Mouse (Mus musculus): ENCODE results near the gene Kcnj14. TPM values are rescaled to one million over a fixed set of nuclear protein-coding genes. Genes with fewer than 3 reads are reported as not detected.

Gene Kcnj14
- 16.6 TPM for polyA plus RNA-seq (2021)

GRCm38 (mm10) chr7:45824598-45824997, at the start of gene Kcnj14:
Kcnj14 (minus strand) TSS chr7:45824782.
- no peak for TF ChIP-seq CTCF (IDR thresholded peaks at IDR 0.05)
- DNase-seq (ENCODE audit: low read depth, low spot score) (no peak), ATAC-seq (peak; percentile 9)
- ChIA-PET POLR2A (no interaction called here), CTCF (no interaction called here)
- H3K27me3 ChIP-seq = no peaks in the 10 kb centered on the region
- in situ Hi-C loops (cut with MboI; ENCODE audit: low pct_unique_long_range_greater_than_20kb) = no loop called here

DNA sequence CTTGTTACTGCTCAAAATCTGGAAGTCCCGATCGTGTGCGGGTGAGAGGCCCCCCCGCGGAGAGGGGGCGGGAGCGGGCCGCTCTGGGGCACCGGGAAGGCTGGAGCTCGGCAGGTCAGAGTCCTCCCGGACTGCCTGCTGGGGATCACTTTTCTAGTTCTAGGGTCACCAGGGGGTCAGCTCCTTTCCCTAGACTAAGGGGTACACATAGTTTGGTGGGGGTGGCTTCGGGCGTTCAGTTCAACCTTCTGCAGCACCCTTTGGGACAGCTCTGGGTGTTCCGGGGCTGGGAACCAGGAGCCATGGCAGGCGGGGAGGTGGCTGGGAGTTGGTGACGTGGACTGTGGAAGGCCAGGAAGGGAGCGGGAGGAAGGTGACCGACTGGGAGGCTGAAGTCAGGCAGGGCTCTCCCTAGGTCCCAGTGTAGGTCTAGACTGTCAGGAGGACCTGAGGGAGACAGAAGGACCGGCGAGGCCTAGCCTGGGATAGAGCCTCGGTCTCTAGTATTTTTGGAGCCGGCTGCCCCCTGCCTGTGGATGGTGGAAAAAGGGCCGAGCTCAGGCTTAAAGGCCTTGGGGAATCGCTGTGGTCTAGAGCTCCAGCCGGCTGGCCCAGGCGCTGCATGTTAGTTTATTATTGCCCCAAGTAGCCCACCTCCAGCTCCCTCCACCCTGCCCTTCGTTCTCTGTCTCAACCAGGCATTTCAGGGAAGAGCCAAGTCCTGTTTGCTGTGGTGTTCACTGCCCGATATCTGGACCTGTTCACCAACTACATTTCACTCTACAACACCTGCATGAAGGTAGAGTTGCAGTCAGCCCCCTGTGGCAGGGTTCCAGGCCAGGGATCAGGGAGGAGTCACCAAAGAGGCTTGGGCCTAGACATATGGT, 48.7 kb upstream of the Kcnj14 start:
- CTCF ChIA-PET = interaction anchor here (0.7 to 2.0 kb wide), 17 partner anchors 10 to 136 kb away, joined by 3 to 10 read pairs (median 4); no protein-coding TSS in a partner anchor
- TF ChIP-seq CTCF (IDR thresholded peaks at IDR 0.05) = no peak
- DNase-seq (ENCODE audit: low read depth, low spot score) (peak; percentile 27), ATAC-seq (peak; percentile 46)
- in situ Hi-C loops (cut with MboI; ENCODE audit: low pct_unique_long_range_greater_than_20kb) = loop anchor here (5.0 to 25.0 kb wide), 2 partner anchors 54 to 139 kb away; no protein-coding TSS in a partner anchor
- peaks cover 5% of the 10 kb centered on the region for H3K27me3 ChIP-seq
- POLR2A ChIA-PET = interaction anchor here (0.7 to 1.7 kb wide), 9 partner anchors 11 to 140 kb away, joined by 3 to 6 read pairs (median 5); partner anchors contain the start of gene Cyth2

GRCm38 (mm10) chr7:45872624-45873023, 48.0 kb upstream of the Kcnj14 start, which contains the start of gene Kdelr1:
Kdelr1 (plus strand) TSS chr7:45872772.
- TF ChIP-seq CTCF (IDR thresholded peaks at IDR 0.05) = no peak
- POLR2A ChIA-PET = interaction anchor here (0.7 to 1.3 kb wide), 5 partner anchors 11 to 140 kb away, joined by 3 to 6 read pairs (median 3); partner anchors contain the start of gene Cyth2
- CTCF ChIA-PET = interaction anchor here (0.7 to 2.0 kb wide), 18 partner anchors 10 to 135 kb away, joined by 3 to 10 read pairs (median 4); partner anchors contain the start of gene Cyth2

GRCm38 (mm10) chr7:45870282-45871058, 45.9 kb upstream of the Kcnj14 start:
- ATAC-seq (no peak), DNase-seq (ENCODE audit: low read depth, low spot score) (no peak)
- TF ChIP-seq CTCF (IDR thresholded peaks at IDR 0.05) = no peak
- in situ Hi-C loops (cut with MboI; ENCODE audit: low pct_unique_long_range_greater_than_20kb) = loop anchor here (5.0 to 25.0 kb wide), 2 partner anchors 57 to 142 kb away; no protein-coding TSS in a partner anchor
- H3K27me3 ChIP-seq = peaks cover 5% of the 10 kb centered on the region
- CTCF ChIA-PET = no interaction called here
- POLR2A ChIA-PET = no interaction called here

More at GRCm38 (mm10) chr7:45872624-45873023, 48.0 kb upstream of the Kcnj14 start, which contains the start of gene Kdelr1:
- peaks cover 5% of the 10 kb centered on the region for H3K27me3 ChIP-seq
- peak; percentile 38 for DNase-seq (ENCODE audit: low read depth, low spot score)
- ATAC-seq = peak; percentile 75
- in situ Hi-C loops (cut with MboI; ENCODE audit: low pct_unique_long_range_greater_than_20kb) = loop anchor here (5.0 to 25.0 kb wide), 2 partner anchors 55 to 140 kb away; no protein-coding TSS in a partner anchor

DNA sequence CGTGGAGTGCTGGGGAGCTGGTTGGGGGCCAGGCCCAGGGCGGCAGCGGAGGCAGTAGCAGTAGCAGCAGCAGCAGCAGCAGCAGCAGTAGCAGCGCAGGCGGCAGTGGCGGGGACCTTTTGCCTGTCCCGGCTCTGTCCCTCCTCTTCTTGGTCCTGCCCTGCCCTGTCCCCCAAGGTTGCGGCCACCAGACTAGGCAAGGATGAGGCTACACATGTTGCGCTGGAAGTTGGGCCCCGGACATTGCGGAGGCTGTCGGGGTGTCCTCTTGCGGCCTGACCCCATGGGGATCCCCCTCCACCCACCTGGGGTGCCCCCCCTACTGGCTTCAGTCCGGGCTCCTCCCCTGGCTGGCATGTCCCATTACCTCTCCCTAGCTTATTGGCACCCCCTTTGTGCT, 45.2 kb upstream of the Kcnj14 start:
- in situ Hi-C loops (cut with MboI; ENCODE audit: low pct_unique_long_range_greater_than_20kb) = loop anchor here (5.0 to 25.0 kb wide), 2 partner anchors 58 to 143 kb away; no protein-coding TSS in a partner anchor
- ChIA-PET POLR2A (no interaction called here), CTCF (no interaction called here)
- ATAC-seq = no peak
- H3K27me3 ChIP-seq = peaks cover 5% of the 10 kb centered on the region
- DNase-seq (ENCODE audit: low read depth, low spot score) = no peak
- TF ChIP-seq CTCF (IDR thresholded peaks at IDR 0.05) = no peak

- ATAC-seq = no peak
- H3K27me3 ChIP-seq = peaks cover 5% of the 10 kb centered on the region
- POLR2A ChIA-PET = no interaction called here
- CTCF ChIA-PET = no interaction called here
- no peak for DNase-seq (ENCODE audit: low read depth, low spot score)
- no peak for TF ChIP-seq CTCF (IDR thresholded peaks at IDR 0.05)
- in situ Hi-C loops (cut with MboI; ENCODE audit: low pct_unique_long_range_greater_than_20kb) = loop anchor here (25.0 kb wide), 1 partner anchor 143 kb away; no protein-coding TSS in a partner anchor
Measured at GRCm38 (mm10) chr7:45869107-45869670, 44.6 kb upstream of the Kcnj14 start.

DNA sequence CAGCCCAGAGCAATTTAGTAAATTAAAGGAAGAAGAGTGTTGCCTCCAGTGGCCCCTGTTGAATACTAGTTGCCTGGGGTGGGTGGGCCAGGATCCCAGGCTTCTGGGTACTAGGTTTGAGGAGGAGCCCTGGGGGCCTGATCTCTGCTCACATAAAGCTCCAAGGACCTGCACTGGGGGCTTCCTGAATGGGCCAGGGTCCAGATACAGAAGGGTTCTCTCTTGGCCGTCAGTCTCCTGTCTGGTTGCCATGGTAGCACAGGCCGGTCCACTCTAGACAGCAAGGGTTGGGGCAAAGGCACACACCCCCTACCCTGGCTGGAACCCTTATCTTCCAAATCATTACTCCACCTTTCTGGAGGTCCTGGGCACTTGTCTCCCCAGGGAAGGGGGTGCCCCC, 43.3 kb upstream of the Kcnj14 start:
- TF ChIP-seq CTCF (IDR thresholded peaks at IDR 0.05) = no peak

DNA sequence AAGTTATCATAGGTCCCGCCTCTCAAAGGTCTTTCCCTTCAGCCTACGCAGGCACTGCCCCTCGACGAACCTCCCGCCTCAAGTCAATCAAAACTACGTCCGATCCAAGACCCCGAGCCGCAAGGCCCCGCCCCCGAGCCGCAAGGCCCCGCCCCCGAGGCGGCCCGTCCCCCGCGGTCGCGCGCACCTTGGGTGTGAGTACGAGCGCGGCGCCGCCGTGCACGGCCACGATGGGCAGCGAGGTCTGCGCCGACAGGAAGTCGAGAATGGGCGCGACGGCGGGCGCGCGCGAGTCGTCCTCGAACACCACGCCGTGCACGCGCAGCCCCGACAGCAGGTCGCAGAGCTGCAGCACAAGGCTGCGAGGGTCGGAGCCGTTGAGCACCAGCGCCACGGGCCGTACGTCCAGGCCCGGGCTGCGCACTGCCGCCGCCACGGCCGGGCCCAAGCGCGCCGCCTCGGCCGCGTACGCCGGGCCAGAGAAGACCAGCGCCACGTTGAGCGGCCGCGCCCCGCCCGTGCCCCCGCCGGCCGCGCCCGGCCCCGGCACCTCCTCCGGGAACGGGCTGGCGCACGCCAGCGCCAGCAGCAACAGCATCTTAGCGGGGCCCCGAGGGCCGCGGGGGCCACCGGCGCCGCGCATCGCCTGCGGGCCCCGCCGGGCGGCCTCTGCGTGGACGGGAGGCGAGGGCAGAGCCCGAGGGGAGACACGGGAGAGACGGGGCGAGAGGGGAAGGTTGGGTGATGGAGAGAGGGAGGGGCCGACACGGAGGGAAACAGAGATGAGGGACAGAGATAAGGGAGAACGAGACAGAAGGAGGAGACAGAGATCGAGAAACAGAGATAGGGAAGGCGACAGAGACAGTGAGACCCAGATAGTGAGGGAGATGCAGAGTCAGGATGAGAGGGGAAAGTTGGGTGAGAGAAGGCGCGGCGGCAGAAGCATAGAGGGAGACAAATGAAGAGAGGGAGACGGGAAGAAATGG, 41.6 kb upstream of the Kcnj14 start:
- in situ Hi-C loops (cut with MboI; ENCODE audit: low pct_unique_long_range_greater_than_20kb) = loop anchor here (25.0 kb wide), 1 partner anchor 146 kb away; no protein-coding TSS in a partner anchor
- ChIA-PET CTCF (no interaction called here), POLR2A (no interaction called here)
- TF ChIP-seq CTCF (IDR thresholded peaks at IDR 0.05) = no peak
- peaks cover 9% of the 10 kb centered on the region for H3K27me3 ChIP-seq
- DNase-seq (ENCODE audit: low read depth, low spot score) (peak; percentile 9), ATAC-seq (peak; percentile 19)

More for the DNA sequence above, 43.3 kb upstream of the Kcnj14 start:
- no peak for ATAC-seq
- CTCF ChIA-PET = no interaction called here
- peaks cover 5% of the 10 kb centered on the region for H3K27me3 ChIP-seq
- POLR2A ChIA-PET = no interaction called here
- in situ Hi-C loops (cut with MboI; ENCODE audit: low pct_unique_long_range_greater_than_20kb) = loop anchor here (25.0 kb wide), 1 partner anchor 144 kb away; no protein-coding TSS in a partner anchor
- DNase-seq (ENCODE audit: low read depth, low spot score) = no peak

DNA sequence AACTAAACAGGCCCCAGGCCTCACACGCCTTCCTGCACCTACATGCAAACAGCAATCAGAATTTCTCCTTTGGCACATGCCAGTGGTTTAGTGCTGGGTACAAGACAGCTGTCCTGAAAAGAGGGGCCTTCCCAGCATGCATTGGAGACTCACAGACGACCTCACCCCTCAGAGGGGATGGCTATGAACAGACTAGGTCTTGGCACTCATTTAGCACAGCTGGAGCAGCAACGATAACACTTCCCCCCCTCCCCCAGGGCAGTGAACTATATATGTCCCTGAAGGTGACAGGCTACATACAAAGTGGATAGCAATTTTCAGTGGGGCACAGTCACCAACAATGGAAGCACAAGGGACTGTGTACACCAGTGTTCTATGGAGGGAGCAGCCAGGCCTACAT, 39.9 kb upstream of the Kcnj14 start:
- ATAC-seq (no peak), DNase-seq (ENCODE audit: low read depth, low spot score) (no peak)
- peaks cover 4% of the 10 kb centered on the region for H3K27me3 ChIP-seq
- CTCF ChIA-PET = no interaction called here
- in situ Hi-C loops (cut with MboI; ENCODE audit: low pct_unique_long_range_greater_than_20kb) = loop anchor here (25.0 kb wide), 1 partner anchor 148 kb away; no protein-coding TSS in a partner anchor
- no peak for TF ChIP-seq CTCF (IDR thresholded peaks at IDR 0.05)
- POLR2A ChIA-PET = no interaction called here
